Mouse (Mus musculus): ENCODE data around the gene Rbl1. TPM values are rescaled to one million over a fixed set of nuclear protein-coding genes. Genes with fewer than 3 reads are reported as not detected.

The Rbl1 gene
- total RNA-seq, 2 experiments from 2014 or later: 1.4 to 2.3 TPM

DNA sequence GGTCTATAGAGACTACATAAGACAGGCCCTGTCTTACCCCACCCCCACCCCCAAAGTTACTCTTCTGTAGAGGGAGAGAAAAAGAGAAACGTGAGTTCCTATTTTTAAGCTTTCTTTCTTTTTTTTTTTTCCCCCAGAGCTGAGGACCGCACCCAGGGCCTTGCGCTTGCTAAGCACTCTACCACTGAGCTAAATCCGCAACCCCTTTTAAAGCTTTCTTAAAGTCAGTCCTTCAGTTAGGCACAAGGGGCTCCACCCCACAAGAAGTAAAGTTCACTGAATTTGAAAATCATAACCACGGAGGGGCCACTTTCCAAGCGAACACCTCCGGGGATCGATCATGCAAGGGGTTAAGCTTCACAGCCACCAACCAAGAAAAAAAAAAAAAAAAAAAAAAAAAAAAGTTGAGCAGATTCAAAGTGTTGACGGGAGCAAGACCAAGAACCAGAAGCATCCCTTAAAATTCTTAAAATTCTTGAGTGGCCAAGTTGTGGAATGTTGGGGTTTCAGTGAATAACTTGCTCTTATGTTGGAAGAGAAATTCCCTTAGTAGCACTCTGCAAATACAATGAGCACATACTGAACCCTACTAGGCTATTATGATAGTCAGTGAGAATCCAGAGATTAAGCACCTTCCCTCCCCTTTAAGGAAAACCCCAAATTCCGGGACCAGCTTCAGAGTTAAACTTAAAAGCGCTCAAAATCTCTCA, 70.4 kb downstream of the Rbl1 start:
- DNase-seq: no peak

DNA sequence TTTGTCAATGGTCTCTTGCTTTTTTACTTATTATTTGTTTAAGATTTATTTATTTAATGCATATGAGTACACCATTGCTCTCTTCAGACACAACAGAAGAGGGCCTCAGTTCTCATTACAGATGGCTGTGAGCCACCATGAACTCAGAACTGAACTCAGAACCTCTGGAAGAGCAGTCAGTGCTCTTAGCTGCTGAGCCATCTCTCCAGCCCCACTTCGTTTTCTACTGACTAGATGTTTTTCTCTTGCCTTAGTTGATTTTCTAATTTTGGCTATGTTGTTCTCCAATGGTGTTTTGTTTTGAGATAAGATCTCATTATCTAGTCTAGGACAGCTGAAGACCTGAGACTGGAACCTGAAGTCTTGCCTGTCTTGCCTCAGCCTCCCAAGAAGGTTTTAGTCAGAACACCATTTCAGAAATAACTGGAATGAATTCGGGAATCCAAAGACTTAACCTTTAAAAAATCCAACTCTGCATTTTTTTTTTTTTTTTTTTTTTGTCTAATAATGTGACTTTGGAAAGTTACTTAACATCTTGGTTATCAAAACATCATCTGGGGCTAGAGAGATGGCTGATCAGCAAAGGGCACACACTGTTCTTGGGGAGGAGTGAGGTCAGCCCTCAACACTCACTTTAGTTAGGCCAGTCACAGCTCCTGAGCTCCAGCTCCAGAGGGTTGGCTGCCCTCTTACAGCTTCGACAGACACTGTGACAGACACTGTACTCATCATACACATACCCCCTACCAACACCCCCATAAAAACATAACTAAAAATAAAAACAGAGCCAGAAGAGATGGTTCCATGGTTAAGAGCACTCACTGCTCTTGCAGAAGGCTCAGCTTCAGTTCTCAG, 71.4 kb downstream of the Rbl1 start:
- no peak for DNase-seq

DNA sequence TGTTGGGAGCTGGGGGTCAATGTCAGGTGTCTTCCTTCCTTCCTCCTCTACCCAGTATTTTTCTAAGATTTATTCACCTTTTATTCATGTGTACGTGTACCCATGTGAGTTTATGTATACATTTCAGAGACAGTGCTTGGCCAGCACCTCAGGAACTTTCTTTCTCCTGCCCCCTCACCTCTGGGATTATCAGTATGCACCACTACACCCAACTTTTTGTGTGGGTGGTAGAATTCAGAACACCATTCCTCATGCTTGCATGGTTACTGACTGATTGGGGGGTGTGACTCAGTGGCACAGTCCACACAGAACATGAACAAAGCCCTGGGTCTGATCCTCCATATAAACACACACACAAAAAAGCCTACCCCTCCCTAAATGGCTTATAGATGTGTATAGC, 72.2 kb downstream of the Rbl1 start:
- DNase-seq: no peak

DNA sequence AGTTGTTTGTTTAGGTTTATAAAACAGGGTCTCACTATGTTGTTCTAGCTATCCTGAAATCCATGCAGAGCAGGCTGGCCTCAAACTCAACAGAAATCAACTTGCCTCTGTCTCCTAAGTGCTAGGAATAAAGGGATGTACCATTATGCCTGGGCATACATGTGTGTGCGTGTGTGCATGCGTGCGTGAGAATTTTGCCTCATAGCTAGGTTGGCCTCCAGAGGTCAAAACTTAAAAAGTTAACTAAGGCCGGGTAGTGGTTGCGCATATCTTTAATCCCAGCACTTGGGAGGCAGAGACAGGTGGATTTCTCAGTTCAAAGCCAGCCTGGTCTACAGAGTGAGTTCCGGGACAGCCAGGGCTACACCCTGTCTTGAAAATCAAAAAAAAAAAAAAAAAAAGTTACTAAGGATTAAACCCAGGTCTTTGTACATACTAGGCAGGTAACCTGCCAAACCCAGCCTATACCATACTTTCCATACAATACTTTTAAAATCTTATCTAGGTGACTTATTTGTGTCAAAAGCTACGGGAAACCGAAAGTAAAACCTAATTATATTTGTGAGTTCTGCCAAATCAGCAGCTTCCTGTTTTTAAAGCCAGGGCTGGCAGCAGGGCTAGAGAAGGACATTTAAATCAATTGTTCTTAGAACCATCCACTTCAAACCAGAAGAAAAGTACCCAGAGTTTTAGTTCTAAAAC, 73.4 kb downstream of the Rbl1 start:
- no peak for DNase-seq

DNA sequence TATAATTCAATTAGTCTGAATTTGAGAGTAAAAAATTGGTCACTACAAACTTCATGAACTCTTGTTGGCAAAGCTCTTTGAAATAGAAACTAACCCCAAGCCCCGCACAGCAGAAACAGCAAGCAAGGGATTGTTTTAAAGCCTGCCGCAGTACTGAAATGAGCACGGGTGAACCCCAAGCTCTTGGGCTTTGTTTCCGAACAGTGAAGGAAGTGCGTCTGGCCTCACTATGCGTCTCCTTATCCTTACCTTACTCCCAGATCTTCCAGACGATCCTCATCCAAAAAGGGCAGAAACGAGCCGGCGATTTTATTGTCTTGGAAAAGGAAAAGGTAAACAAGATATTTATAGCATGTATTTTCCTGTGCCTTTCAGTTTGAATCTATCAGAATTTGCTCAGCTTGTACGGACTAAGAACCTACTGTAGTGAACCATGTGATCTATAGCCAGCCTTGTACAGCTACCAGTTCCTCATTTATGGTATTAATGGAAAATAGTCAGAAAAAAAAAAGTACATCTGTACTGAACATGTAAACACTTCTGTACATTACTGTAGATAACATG, 74.7 kb downstream of the Rbl1 start:
- DNase-seq: no peak

DNA sequence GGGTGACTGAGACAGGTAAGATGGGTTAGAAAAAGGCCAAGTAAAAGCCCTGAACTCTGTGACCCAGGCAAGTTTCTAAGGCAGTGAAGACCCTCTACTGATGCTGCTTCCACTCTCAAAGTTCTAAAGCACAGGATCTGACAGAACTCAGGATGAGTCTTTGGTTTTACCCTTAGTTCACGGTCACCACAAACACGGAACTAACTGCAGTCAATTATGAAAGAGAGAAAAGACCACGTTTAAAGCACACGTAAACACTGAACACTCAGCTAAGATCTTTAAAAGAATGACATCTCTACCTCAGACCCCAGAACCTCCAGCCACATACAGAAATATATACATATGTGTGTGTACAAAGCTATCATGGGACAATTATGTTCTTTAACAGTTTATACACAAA, 75.2 kb downstream of the Rbl1 start:
- no peak for DNase-seq

DNA sequence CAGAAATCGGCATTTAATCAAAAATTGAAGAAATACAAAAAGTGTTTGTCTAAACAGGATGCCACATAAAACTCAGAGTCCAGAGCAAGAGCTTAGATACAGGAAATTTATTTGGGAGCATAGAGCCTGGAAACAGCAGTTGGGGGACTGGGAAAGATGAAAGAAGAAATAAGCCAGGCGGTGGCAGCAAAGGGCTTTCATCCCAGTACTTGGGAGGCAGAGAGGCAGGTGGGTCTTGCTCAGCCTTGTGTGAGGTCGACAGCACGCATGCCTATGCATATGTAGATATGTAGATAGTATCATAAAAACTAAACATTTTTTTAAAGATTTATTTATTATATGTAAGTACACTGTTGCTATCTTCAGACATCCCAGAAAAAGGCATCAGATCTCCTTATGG, 76.3 kb downstream of the Rbl1 start:
- no peak for DNase-seq

DNA sequence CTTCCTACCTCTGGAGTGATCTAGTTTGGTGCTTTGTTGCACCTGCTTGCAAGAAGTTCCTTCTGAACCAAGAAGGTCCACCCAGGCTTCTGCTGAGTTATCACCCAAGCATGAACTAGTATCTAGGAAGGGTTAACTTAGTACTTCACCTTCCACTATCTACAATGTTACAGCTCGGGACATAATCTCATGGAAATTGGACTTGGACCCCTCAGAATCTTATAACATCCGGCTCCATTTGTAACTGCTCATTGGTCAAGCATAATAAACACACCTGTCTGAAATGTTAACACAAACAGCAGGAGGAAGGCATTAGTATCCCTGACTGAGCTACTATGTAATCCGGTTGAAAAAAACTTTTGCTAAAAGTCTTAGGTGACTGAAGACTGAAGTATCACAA, 77.0 kb downstream of the Rbl1 start:
- DNase-seq: no peak

DNA sequence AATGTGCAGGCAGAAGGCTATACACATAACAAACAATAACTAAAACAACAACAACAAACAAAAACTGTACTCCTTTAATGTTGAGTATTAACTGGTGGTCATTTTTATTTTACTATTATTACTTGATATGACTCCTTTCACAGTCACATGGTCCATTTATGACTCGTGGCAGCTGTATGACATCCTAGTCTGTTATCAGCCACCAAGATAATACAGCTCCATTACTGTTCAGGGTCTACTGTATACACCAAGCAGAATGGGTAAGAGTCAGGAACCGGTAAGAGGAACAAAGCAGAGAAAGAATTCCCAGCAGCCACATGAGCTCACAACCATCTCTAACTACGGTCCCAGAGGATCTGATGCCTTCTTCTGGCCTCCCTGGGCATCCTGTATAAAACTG, 79.1 kb downstream of the Rbl1 start:
- DNase-seq: no peak

DNA sequence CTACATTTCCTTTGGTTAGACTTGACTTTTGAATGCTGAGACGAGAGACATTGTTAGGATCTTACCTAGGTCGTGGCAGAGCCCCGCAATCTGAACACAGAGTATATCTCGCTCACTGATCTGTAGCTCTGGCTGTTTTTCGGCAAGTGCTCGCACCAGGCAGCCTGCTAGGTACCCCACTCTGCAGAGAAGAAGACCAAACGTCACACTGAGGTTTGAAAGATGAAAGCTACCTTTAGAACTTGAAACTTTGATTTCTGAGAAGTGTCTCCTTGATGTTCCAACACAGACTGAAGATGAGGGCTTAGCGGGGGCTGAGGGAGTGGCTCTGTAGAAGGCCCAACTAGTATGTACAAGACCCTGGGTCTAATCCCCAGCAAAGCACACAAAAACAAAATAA, 82.6 kb downstream of the Rbl1 start:
- no peak for DNase-seq

DNA sequence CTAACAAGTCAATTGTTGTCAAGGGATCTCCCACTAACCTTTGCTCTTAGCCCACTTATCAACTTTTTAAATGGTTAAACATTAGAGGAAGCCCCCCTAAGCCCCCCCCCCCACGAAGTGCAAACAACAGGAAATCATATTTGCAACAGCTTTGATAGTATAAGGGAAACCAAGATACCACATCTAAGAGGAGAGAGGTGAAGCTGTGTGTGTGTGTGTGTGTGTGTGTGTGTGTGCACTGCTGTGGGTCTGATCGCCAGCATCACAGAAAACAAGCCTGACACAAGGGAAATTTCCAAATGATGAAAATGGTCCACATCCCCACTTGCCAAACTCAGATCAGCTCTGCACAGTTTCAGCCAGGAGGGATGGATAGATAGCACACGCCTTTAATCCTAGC, 85.3 kb downstream of the Rbl1 start:
- no peak for DNase-seq

DNA sequence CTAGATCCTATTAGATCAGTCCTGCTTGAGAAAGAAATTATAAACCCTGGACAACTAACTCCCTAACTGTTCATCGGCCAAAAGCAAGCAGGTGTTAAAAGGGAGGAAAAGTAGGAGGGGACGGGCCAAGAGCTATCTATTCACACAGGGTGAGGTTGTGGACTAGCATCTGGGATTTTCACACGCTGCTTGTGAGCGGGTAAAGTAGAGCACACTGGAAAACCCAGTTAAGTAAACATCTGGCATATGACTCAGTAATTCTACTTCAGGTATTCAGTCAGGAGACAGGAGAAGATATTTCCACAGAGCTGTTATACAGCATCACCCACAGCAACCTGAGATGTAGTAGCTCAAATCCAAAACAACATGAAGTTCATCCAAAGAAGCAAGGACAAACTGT, 85.8 kb downstream of the Rbl1 start:
- no peak for DNase-seq

DNA sequence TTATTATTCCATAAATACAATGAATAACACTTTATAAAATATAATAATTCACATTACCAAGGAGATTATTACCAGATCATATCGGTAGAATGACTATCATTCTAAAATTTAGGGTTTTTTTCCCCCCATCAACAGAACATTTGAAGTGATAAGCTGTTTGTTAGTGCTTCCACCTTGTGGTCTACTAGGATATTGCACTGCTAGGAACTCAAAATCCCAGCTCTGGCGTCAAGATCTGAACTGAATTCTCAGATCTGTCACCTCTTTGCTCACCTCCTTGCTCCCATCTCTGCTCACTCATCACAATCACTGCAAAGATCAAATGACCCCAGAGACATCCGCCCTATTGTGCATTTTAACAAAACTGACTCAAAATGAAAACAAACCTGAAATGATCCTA, 87.4 kb downstream of the Rbl1 start:
- DNase-seq: no peak

DNA sequence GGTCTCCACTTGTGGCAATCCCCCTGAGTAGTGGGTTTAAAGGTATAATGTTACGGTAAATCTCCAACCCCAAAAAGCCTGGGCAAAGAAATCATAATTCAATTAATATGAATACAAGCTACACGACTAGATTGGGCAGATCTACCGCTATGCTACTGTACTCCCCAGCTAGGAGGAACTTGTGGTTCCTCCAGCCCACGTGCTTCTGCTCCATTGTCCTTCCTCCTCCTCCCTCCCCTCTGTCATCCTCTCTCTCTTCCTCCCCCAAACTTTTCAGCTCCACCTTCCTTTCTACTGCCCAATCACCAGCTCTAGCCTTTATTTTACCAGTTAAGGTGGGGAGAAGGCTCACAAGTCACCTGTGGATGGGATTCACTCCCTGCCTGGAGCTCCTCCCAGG, 96.1 kb downstream of the Rbl1 start:
- no peak for DNase-seq

DNA sequence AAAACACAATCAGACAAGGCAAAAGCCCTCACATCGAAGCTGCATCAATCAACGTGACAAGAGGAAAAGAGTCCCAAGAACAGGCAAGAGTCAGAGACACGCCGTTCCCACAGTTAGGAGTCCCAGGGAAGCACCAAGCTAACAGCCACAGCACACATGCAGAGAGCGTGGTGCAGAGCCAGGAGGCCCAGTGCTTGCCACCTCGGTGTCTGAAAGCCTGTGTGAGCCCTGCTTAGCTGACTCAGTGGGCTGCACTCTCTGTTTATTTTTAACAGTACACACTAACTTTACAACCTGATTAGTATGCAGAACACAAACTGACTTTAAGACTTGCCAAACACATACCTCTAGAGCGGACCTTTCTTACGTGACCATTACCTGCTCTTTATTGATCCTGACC, 99.9 kb downstream of the Rbl1 start:
- no peak for DNase-seq

DNA sequence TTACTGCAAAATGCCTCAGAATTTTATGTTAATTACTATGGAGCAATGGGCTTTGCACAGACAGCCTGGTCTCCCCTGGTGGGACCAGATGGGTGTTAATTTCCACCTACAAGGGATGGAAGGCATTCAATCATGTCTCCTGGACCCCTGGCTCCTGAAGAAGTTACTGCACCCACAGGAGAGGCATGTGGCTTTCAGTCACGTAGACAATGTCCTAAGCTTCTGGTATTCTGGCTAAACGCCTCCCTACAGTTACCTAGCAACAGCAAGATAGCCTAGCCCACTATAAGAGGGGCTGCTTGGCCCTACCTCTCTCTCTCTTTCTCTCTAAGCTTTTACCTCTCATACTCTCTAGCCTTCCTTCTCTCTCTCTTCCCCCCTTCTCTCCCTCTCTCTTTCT, 102.1 kb downstream of the Rbl1 start:
- no peak for DNase-seq

DNA sequence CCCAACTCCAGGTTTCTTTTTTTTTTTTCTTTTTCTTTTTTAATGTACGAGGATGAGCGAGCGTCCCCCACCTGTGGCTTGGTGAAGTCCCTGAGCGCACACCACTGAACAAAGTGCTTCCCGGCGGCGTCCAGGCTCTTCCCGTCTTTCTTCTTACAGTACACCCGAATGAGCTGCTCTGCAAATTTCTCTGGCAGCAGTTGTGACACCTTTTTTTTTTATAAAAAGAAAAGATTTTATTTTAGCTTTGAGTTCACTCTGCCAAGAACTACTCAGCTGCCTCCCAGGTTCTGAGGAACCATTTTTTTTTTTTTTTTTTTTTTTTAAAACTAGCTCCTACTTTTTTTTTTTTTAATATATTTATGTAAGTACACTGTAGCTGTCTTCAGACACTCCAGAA, 102.7 kb downstream of the Rbl1 start:
- DNase-seq: no peak

DNA sequence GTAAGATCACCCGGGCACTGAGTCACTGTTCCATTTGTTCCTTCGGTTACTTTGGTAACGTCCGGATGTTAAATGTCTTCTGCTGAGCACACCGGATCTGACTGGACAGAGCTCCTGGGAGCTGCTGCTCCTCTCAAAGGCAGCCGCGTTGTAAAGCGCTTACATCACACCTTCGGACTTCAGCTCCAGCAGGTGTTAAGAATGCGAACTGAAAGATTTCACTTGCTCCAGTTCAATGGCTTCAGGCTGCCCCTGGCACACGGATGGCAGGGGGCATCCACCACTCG, 104.1 kb downstream of the Rbl1 start:
- DNase-seq: no peak

DNA sequence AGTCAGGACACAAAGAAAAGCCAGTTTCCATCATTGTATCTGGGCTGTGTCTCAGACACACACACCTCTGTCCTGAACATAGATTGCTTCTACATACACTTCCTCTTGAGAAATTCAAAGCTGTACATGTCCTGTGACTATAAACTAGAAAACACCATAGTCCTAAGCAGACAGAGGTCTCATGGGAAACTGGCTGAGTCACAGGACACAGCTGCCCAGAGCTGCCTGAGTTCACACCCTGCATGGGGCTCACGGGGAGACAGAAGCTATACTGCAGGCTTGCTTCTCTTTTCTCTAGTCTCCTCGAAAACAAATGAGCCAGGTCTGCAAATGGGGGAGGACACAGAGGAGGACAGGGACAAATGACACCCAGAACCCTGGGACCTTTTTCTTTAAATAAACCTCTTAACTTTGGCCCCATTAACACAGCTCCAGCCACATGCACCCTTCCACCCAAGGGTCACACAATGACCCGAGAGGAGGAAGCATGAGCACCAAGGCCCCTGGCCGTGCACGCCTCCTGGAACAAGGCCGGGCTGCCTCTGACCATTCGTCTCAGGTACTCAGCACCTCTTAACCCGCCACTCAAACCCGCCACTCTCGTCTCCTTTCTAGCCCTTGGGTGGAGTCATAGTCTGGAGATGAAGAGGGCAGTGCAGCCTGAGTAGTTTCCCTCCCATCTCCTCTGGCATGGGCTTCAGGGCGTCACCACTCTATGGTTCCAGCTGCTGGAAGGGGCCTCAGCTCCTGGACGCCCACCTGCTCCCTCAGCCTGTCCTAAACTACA, 104.6 kb downstream of the Rbl1 start:
- no peak for DNase-seq
